Mouse (Mus musculus): ENCODE data around the gene Efs. TPM values are rescaled to one million over a fixed set of nuclear protein-coding genes. Genes with fewer than 3 reads are reported as not detected.
"Not testable (repeated sequence)": the region's sequence is repeated elsewhere in the genome, so short reads cannot be mapped to it uniquely, and the experiment has no call there.

Gene Efs
- polyA plus RNA-seq, 1 experiment from 2014 or later, result 1.5 TPM

- no peak overlapping the region for H3K9ac ChIP-seq
- no peaks in the 10 kb centered on the region for H3K36me3 ChIP-seq
- H3K9me3 ChIP-seq (replicated peaks), result no peaks in the 10 kb centered on the region
- no peaks in the 10 kb centered on the region for H3K4me1 ChIP-seq
- no peak overlapping the region for H3K27ac ChIP-seq
- ATAC-seq, result no peak
- H3K4me3 ChIP-seq, result no peak overlapping the region
- H3K4me2 ChIP-seq, result no peak overlapping the region
- no peaks in the 10 kb centered on the region; the same call in none of the 2 replicates for H3K27me3 ChIP-seq (replicated peaks)
- WGBS (ENCODE audit: insufficient replicate concordance), result 37% methylated on average over 10 of the region's 10 CpGs
These were observed 34.8 kb upstream of the Efs start for GRCm38 (mm10) chr14:54960769-54961168.

GRCm38 (mm10) chr14:54959853-54960613, 34.1 kb upstream of the Efs start:
- H3K4me2 ChIP-seq, result not testable (repeated sequence)

GRCm38 (mm10) chr14:54959197-54959596, 33.3 kb upstream of the Efs start:
- Histone ChIP-seq H3K9me3 (replicated peaks) (no peaks in the 10 kb centered on the region), H3K4me1 (no peaks in the 10 kb centered on the region), H3K4me3 (no peak overlapping the region), H3K27ac (no peak overlapping the region), H3K36me3 (no peaks in the 10 kb centered on the region), H3K27me3 (replicated peaks) (no peaks in the 10 kb centered on the region; the same call in none of the 2 replicates), H3K9ac (no peak overlapping the region), H3K4me2 (no peak overlapping the region)
- WGBS (ENCODE audit: insufficient replicate concordance), result 57% methylated on average over 3 of the region's 3 CpGs
- ATAC-seq, result no peak

More at GRCm38 (mm10) chr14:54959853-54960613, 34.1 kb upstream of the Efs start:
- H3K9ac ChIP-seq; H3K4me3 ChIP-seq; H3K36me3 ChIP-seq; H3K4me1 ChIP-seq; H3K9me3 ChIP-seq (replicated peaks); ATAC-seq; H3K27ac ChIP-seq; H3K27me3 ChIP-seq (replicated peaks): not testable (repeated sequence)
- 68% methylated on average over 12 of the region's 12 CpGs for WGBS (ENCODE audit: insufficient replicate concordance)

GRCm38 (mm10) chr14:54958503-54958902, 32.6 kb upstream of the Efs start:
- no peaks in the 10 kb centered on the region for H3K36me3 ChIP-seq
- no peak overlapping the region for H3K9ac ChIP-seq
- ATAC-seq, result no peak
- H3K27ac ChIP-seq, result no peak overlapping the region
- H3K27me3 ChIP-seq (replicated peaks), result no peaks in the 10 kb centered on the region; the same call in none of the 2 replicates
- no peaks in the 10 kb centered on the region for H3K9me3 ChIP-seq (replicated peaks)
- H3K4me3 ChIP-seq, result no peak overlapping the region
- H3K4me1 ChIP-seq, result no peaks in the 10 kb centered on the region
- whole genome bisulfite sequencing (ENCODE audit: insufficient replicate concordance), result 51% methylated on average over 4 of the region's 4 CpGs
- H3K4me2 ChIP-seq, result no peak overlapping the region

- no peak for ATAC-seq
- Histone ChIP-seq H3K9me3 (replicated peaks) (no peaks in the 10 kb centered on the region), H3K4me3 (no peak overlapping the region), H3K27me3 (replicated peaks) (peaks cover 13% of the 10 kb centered on the region), H3K36me3 (no peaks in the 10 kb centered on the region), H3K27ac (no peak overlapping the region), H3K4me1 (no peaks in the 10 kb centered on the region), H3K4me2 (no peak overlapping the region), H3K9ac (no peak overlapping the region)
- WGBS (ENCODE audit: insufficient replicate concordance), result 61% methylated on average over 9 of the region's 9 CpGs
These were observed 30.6 kb upstream of the Efs start for GRCm38 (mm10) chr14:54956533-54956932.

- H3K27me3 ChIP-seq (replicated peaks), result peaks cover 17% of the 10 kb centered on the region
- no peak overlapping the region for H3K27ac ChIP-seq
- no peak overlapping the region for H3K4me3 ChIP-seq
- no peaks in the 10 kb centered on the region for H3K36me3 ChIP-seq
- WGBS (ENCODE audit: insufficient replicate concordance), result 56% methylated on average over 3 of the region's 3 CpGs
- no peak overlapping the region for H3K4me2 ChIP-seq
- no peaks in the 10 kb centered on the region for H3K4me1 ChIP-seq
- no peak for ATAC-seq
- H3K9ac ChIP-seq, result no peak overlapping the region
- no peaks in the 10 kb centered on the region for H3K9me3 ChIP-seq (replicated peaks)
These were observed 29.6 kb upstream of the Efs start for GRCm38 (mm10) chr14:54955481-54955880.

DNA sequence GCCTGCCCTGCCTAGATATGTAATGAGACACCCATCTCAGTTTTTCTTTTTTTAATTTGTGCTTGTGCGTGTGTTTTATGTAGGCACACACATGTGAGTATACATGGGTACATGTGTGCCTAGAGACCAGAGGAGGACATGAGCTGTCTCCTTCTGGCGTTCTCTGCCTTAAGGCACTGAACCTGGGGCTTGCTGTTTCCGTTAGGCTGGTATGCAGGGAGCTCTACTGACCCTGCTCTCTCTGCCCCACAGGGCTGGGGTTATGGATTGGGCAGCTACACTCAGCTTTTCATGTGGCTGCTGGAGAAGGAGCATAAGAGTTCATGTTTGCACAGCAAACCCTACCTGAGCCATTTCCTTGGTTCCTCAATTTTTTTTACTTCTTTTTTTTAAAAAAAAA, 28.5 kb upstream of the Efs start:
- Histone ChIP-seq H3K4me3 (no peak overlapping the region), H3K4me2 (no peak overlapping the region), H3K4me1 (no peaks in the 10 kb centered on the region), H3K27me3 (replicated peaks) (peaks cover 27% of the 10 kb centered on the region), H3K27ac (no peak overlapping the region), H3K9me3 (replicated peaks) (no peaks in the 10 kb centered on the region), H3K36me3 (no peaks in the 10 kb centered on the region), H3K9ac (no peak overlapping the region)
- no peak for ATAC-seq
- 56% methylated on average over 3 of the region's 3 CpGs for WGBS (ENCODE audit: insufficient replicate concordance)

DNA sequence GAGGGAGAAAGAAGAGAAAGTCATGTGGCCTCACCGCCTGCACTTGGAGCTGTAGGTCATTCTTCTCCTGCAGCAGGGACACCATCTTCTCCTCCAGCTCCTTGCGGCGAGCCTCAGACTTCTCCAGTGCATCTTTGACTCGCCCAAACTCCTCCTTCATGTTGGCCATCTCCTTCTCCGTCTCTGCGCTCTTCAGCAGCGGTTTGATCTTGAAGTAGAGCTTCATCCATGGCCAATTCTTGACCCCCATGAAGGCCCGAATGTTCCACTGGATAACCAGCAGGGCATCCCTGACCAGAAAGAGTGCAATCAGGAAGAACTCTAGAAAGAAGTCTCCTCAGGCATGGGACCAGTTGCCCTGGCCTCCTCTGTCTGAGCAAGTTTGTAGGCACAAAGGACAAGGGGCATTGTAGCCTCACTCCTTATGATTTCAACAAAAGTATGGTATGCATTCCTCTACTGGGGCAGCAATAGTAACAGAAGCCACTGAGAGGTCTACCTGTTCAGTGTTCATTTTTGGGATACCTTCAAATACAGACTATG, 27.8 kb upstream of the Efs start:
- no peaks in the 10 kb centered on the region for H3K9me3 ChIP-seq (replicated peaks)
- no peak overlapping the region for H3K4me3 ChIP-seq
- H3K9ac ChIP-seq, result no peak overlapping the region
- no peak overlapping the region for H3K27ac ChIP-seq
- no peak overlapping the region for H3K4me2 ChIP-seq
- no peaks in the 10 kb centered on the region for H3K4me1 ChIP-seq
- H3K36me3 ChIP-seq, result no peaks in the 10 kb centered on the region
- 70% methylated on average over 8 of the region's 8 CpGs for WGBS (ENCODE audit: insufficient replicate concordance)
- peaks cover 27% of the 10 kb centered on the region for H3K27me3 ChIP-seq (replicated peaks)
- ATAC-seq, result no peak

DNA sequence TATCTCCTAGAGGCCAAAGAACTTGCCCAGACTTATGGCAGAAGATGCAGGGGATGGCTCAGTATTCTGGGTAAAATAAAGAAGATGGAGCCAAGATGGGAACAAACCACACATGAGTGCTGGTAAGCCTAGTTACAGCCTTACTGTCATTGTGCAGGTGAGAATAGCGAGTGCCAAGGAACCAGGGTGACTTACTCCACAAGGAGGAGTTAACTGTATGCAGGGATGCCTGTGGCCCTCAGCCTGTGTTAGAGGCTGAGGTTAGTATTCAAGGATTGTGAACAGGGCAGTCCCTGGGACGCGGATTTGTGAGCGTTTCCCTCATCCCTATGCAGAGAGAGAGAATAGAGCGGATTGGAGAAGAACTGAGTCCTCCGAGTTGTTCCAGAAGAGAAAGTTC, 25.7 kb upstream of the Efs start:
- no peaks in the 10 kb centered on the region for H3K4me1 ChIP-seq
- H3K9ac ChIP-seq, result no peak overlapping the region
- ATAC-seq, result no peak
- no peaks in the 10 kb centered on the region for H3K36me3 ChIP-seq
- H3K4me3 ChIP-seq, result no peak overlapping the region
- H3K9me3 ChIP-seq (replicated peaks), result no peaks in the 10 kb centered on the region
- peaks cover 31% of the 10 kb centered on the region for H3K27me3 ChIP-seq (replicated peaks)
- no peak overlapping the region for H3K4me2 ChIP-seq
- 81% methylated on average over 6 of the region's 6 CpGs for WGBS (ENCODE audit: insufficient replicate concordance)
- no peak overlapping the region for H3K27ac ChIP-seq

GRCm38 (mm10) chr14:54950493-54950892, 24.6 kb upstream of the Efs start:
- Histone ChIP-seq H3K9ac (no peak overlapping the region), H3K4me2 (no peak overlapping the region), H3K27me3 (replicated peaks) (peaks cover 31% of the 10 kb centered on the region), H3K4me3 (no peak overlapping the region), H3K4me1 (no peaks in the 10 kb centered on the region), H3K36me3 (no peaks in the 10 kb centered on the region), H3K9me3 (replicated peaks) (no peaks in the 10 kb centered on the region), H3K27ac (no peak overlapping the region)
- ATAC-seq, result no peak
- 37% methylated on average over 12 of the region's 12 CpGs for WGBS (ENCODE audit: insufficient replicate concordance)

DNA sequence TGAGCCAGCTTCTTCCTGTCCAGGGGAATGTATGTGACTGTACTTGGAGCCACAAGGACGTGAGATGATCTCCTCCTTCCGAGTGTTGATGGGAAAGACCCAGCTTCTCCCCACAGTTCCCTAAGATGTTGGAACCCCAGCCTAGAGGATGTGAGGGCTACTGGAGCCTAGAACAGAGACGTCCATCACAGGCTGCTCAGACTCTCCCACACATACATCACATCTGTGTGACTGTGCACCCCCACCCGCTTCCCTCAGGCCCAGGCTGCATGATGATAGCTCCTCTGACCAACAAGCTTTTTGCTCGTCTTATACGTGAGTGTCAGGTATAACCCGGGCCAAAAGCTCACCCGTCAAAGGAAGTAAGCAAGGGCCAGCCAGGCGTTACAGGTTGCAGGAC, 22.9 kb upstream of the Efs start:
- no peaks in the 10 kb centered on the region for H3K4me1 ChIP-seq
- H3K27ac ChIP-seq, result no peak overlapping the region
- no peaks in the 10 kb centered on the region for H3K36me3 ChIP-seq
- no peak overlapping the region for H3K4me2 ChIP-seq
- no peak overlapping the region for H3K4me3 ChIP-seq
- WGBS (ENCODE audit: insufficient replicate concordance), result 54% methylated on average over 9 of the region's 9 CpGs
- H3K9ac ChIP-seq, result no peak overlapping the region
- H3K9me3 ChIP-seq (replicated peaks), result no peaks in the 10 kb centered on the region
- no peak for ATAC-seq
- H3K27me3 ChIP-seq (replicated peaks), result peaks cover 31% of the 10 kb centered on the region

GRCm38 (mm10) chr14:54947008-54947407, 21.1 kb upstream of the Efs start:
- H3K27me3 ChIP-seq (replicated peaks), result peaks cover 21% of the 10 kb centered on the region
- not testable (repeated sequence) for H3K36me3 ChIP-seq; H3K4me3 ChIP-seq; H3K4me1 ChIP-seq; H3K4me2 ChIP-seq; H3K9me3 ChIP-seq (replicated peaks); H3K9ac ChIP-seq; ATAC-seq; H3K27ac ChIP-seq
- 72% methylated on average over 11 of the region's 11 CpGs for WGBS (ENCODE audit: insufficient replicate concordance)

Data from liver, embryonic 12.5 days (tissue).